Mouse (Mus musculus) thymus, adult 2 months (tissue): ENCODE results near the gene Ube2r2. TPM values are rescaled to one million over a fixed set of nuclear protein-coding genes. Genes with fewer than 3 reads are reported as not detected.
A peak's percentile ranks its signal among the peaks of the same experiment; 100 is the strongest.

Source experiments
- DNase-seq: peaks from one replicate; pipeline ENCODE4 v3.0.0; 2021
- H3K27ac ChIP-seq: fragments of 200-500 bp; 2 replicates; pipeline ENCODE4 v1.5.1; 2012; ENCODE audit warnings: low read length, control low read depth; ENCODE audit not compliant: control insufficient read depth, insufficient read depth
- H3K27me3 ChIP-seq: fragments of 200-500 bp; 2 replicates; pipeline ENCODE4 v1.6.1; 2012; ENCODE audit warnings: mild to moderate bottlenecking, low read length, moderate library complexity, mixed read lengths; ENCODE audit not compliant: control insufficient read depth, insufficient read depth
- H3K36me3 ChIP-seq: fragments of 200-500 bp; 2 replicates; pipeline ENCODE4 v1.6.1; 2012; ENCODE audit warnings: mild to moderate bottlenecking, low read length, moderate library complexity; ENCODE audit not compliant: control insufficient read depth, insufficient read depth
- H3K4me1 ChIP-seq: fragments of 200-500 bp; replicated peaks from 2 replicates; pipeline ENCODE4 v1.6.1; 2012; ENCODE audit warnings: low read length; ENCODE audit not compliant: control insufficient read depth, insufficient read depth
- H3K4me3 ChIP-seq: fragments of 200-500 bp; 2 replicates; pipeline ENCODE4 v1.5.1; 2012; ENCODE audit warnings: mild to moderate bottlenecking, low read length, control low read depth, moderate library complexity; ENCODE audit not compliant: control insufficient read depth, insufficient read depth
- CTCF ChIP-seq: fragments of 200-500 bp; IDR thresholded peaks from 2 replicates; pipeline ENCODE4 v1.5.1; 2012; ENCODE audit warnings: mild to moderate bottlenecking, control low read depth, low read length, moderate library complexity, borderline replicate concordance; ENCODE audit not compliant: control insufficient read depth, poor library complexity, insufficient read depth; ENCODE audit errors: extremely low read depth
- POLR2A ChIP-seq: fragments of 200-500 bp; IDR thresholded peaks from 2 replicates; pipeline ENCODE4 v1.6.1; 2012; ENCODE audit warnings: mild to moderate bottlenecking, low read length, control low read depth, moderate library complexity; ENCODE audit not compliant: control insufficient read depth, poor library complexity, insufficient read depth; ENCODE audit errors: extremely low read depth
- WGBS: fragments of 180-500 bp; shearing (Covaris S2); methylation state at CpG from one replicate; pipeline ENCODE4 v1.1.7; 2018; 5-methylcytosine and 5-hydroxymethylcytosine counted together
- polyA plus RNA-seq: library from polyadenylated mRNA; depleted of rRNA; stranded (reverse); fragments of >200 nt; gene quantifications from 2 replicates; pipeline ENCODE4 v1.2.3, GENCODE M21; 2012

The Ube2r2 gene
- polyA plus RNA-seq, 1 experiment = 41.1 TPM

GRCm38 (mm10) chr4:41116817-41117216 is 18.7 kb upstream of the Ube2r2 start:
- no peaks in the 10 kb centered on the region for H3K27me3 ChIP-seq
- TF ChIP-seq POLR2A = no peak
- TF ChIP-seq CTCF = no peak
- no peak overlapping the region for H3K4me3 ChIP-seq
- WGBS = 89% methylated on average over 3 of the region's 3 CpGs
- no peaks in the 10 kb centered on the region for H3K4me1 ChIP-seq
- DNase-seq = no peak
- H3K36me3 ChIP-seq = peaks cover 32% of the 10 kb centered on the region
- no peak overlapping the region for H3K27ac ChIP-seq

GRCm38 (mm10) chr4:41118706-41119292 is 16.7 kb upstream of the Ube2r2 start:
- H3K27ac ChIP-seq = no peak overlapping the region
- DNase-seq = peak; percentile 67
- H3K4me3 ChIP-seq = no peak overlapping the region
- H3K27me3 ChIP-seq = no peaks in the 10 kb centered on the region
- WGBS = 72% methylated on average over 11 of the region's 11 CpGs
- no peak for TF ChIP-seq POLR2A
- TF ChIP-seq CTCF = peak; percentile 89
- no peaks in the 10 kb centered on the region for H3K4me1 ChIP-seq
- peaks cover 32% of the 10 kb centered on the region for H3K36me3 ChIP-seq

- Histone ChIP-seq H3K4me3 (peak within 1 kb of the TSS; percentile 49), H3K27me3 (no peaks in the 10 kb centered on the region), H3K36me3 (peaks cover 3% of the 10 kb centered on the region; the same call in 1 of the 2 replicates), H3K27ac (no peak within 1 kb of the TSS), H3K4me1 (no peaks in the 10 kb centered on the region)
- 0% methylated on average over 29 of the region's 29 CpGs for WGBS
- TF ChIP-seq CTCF (peak; percentile 69; the same call in 1 of the 2 replicates), POLR2A (peak; percentile 27; the same call in 1 of the 2 replicates)
- peak; percentile 97 for DNase-seq
Measured at GRCm38 (mm10) chr4:41124180-41124951, 11.2 kb upstream of the Ube2r2 start, which contains the start of gene Nol6. Nol6 (minus strand) TSS chr4:41124455.

- H3K4me3 ChIP-seq = no peak overlapping the region
- no peak overlapping the region for H3K27ac ChIP-seq
- H3K27me3 ChIP-seq = no peaks in the 10 kb centered on the region
- 5% methylated on average over 2 of the region's 2 CpGs for WGBS
- TF ChIP-seq CTCF = no peak
- TF ChIP-seq POLR2A = no peak
- peaks cover under 1% of the 10 kb centered on the region; the same call in 1 of the 2 replicates for H3K4me1 ChIP-seq
- no peaks in the 10 kb centered on the region for H3K36me3 ChIP-seq
- peak; percentile 72 for DNase-seq
Measured at GRCm38 (mm10) chr4:41129406-41129805, 6.1 kb upstream of the Ube2r2 start.

- H3K4me3 ChIP-seq = no peak overlapping the region
- H3K27ac ChIP-seq = no peak overlapping the region
- H3K4me1 ChIP-seq = peaks cover 5% of the 10 kb centered on the region
- WGBS = 96% methylated on average over 3 of the region's 3 CpGs
- no peaks in the 10 kb centered on the region for H3K36me3 ChIP-seq
- no peak for TF ChIP-seq CTCF
- no peak for TF ChIP-seq POLR2A
- no peaks in the 10 kb centered on the region for H3K27me3 ChIP-seq
- DNase-seq = no peak
Measured at GRCm38 (mm10) chr4:41129836-41130235, 5.7 kb upstream of the Ube2r2 start.

GRCm38 (mm10) chr4:41132471-41132870 is 3.1 kb upstream of the Ube2r2 start:
- 87% methylated on average over 6 of the region's 6 CpGs for WGBS
- no peak for TF ChIP-seq CTCF
- TF ChIP-seq POLR2A = no peak
- Histone ChIP-seq H3K27ac (no peak overlapping the region), H3K36me3 (no peaks in the 10 kb centered on the region), H3K4me1 (peaks cover 6% of the 10 kb centered on the region), H3K27me3 (no peaks in the 10 kb centered on the region), H3K4me3 (no peak overlapping the region)
- no peak for DNase-seq
